Mouse (Mus musculus): Measurements from ENCODE around the gene Krt33a. TPM values are rescaled to one million over a fixed set of nuclear protein-coding genes. Genes with fewer than 3 reads are reported as not detected.

Krt33a gene
- polyA plus RNA-seq (2014; fragmentation: Illumina TruSeq; extraction: RNeasy Lipid Tissue Mini Kit (QIAGEN cat#74804); ENCODE audit: insufficient read depth, low read depth, low replicate concordance) = not detected

DNA sequence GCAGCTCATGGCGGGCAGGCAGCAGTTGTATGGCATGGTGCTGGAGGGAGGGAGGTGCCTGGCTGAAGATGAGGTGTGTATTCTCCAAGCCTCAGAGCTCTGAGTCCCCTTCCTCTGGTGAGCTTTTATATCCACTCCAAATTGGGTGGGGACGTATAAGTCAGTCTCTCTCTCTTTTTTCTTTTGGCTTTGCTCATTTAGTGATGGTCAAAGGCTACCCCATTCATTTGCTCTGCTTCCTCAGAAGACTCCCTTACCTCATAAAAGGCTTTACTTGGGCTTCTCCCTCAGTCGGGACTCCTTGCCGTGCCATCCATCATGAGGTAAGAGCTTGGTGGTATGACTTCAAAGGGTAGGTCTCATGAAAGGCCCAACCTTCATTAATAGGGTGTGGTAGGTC, at the start of gene Krt33a:
Gene Krt33a, minus strand, starts transcription at position 101 of the 400 bp plus-strand sequence.

DNA sequence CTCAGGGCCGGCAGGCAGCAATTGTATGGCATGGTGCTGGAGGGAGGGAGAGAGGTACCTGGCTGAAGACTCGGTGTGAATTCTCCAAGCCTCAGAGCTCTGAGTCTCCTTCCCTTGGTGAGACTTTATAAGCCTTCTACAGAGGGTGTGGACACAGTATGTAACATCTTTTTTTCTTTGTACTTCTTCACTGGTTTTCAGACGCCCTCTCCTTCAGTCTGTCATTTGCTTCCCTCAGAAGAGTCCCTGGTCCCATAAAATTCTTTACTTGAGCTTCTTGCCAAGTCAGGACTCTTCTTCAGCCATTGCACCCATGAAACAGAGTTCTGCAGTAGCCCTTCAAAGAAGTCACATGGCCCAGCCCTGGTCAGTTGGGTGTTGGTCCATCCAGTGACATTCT, 34.4 kb upstream of the Krt33a start, which contains the start of gene Krt31:
Gene Krt31, minus strand, starts transcription at position 101 of the 400 bp plus-strand sequence.

DNA sequence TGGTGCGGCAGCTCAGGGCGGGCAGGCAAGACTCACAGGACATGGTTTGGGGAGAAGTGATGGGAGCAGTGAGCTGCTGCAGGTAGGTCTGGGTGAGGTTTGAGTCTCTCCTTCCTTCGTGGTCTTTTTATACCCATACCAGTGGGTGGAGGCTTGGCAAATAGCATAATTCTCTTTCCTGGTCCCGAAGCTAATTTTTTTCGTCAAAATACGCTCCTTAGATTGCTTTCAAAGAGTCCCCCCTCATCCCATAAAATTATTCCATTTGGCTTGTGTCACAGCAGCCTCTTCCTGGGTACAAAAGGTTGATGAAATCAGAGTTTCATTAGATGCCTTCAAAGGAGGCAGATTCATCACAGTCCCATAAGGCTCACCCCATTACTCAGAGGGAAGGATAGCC, 25.4 kb upstream of the Krt33a start, which contains the start of gene Krt34:
Gene Krt34, minus strand, starts transcription at position 101 of the 400 bp plus-strand sequence.

DNA sequence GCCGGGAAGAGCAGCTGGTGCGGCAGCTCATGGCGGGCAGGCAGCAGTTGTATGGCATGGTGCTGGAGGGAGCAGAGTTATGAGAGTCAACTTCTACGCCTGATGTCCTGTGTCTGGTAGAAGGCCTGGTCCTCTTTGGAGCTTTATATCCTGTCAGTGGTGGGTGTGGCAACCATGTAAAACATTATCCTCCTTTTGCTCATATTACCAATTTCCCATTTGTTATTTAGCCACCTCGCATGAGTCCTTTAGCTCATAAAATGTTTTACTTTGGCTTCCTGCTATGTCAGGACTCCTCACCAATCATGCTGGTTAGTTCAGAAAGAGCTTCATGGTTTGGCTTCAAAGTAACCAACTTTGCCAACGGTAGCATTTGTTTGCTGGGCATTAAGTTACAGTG, 13.8 kb upstream of the Krt33a start, which contains the start of gene Krt33b:
Gene Krt33b, minus strand, starts transcription at position 101 of the 400 bp plus-strand sequence.

DNA sequence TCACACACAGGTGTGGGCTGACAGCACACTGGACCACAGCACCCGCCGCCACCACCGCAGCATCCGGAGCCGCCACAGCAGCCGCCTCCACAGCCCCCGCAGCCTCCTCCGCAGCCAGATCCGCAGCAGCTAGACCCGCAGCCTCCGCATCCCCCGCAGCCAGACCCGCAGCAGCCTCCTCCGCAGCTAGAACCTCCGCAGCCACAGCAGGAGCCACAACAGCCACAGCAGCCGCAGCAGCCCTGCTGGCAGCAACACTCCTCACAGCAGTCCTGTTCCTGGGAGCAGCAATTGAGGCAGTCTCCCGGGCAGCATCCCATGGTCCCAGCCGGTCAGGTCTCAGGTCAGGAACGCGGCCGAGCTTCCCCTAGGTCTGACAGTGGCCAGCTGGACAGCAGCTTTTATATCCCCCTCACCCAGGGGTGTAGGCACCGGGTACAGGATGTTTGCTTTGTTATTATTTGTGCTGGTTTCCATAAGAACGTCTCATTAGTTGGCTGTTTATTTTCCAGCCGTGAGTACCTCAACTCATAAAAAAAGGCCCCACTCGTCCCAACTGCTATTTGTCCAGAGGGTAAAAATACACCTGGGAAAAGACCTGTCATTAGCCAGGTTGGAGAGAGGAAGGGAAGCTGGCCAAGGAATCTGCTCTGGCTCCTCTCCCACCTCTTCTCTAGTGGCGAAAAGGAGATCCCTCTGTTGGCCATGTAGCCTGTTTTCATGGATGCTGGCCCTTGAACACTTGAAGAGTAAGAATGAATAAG, 22.2 kb downstream of the Krt33a start, which contains the start of gene Krtap17-1:
Gene Krtap17-1, minus strand, starts transcription at position 375 of the 764 bp plus-strand sequence.

DNA sequence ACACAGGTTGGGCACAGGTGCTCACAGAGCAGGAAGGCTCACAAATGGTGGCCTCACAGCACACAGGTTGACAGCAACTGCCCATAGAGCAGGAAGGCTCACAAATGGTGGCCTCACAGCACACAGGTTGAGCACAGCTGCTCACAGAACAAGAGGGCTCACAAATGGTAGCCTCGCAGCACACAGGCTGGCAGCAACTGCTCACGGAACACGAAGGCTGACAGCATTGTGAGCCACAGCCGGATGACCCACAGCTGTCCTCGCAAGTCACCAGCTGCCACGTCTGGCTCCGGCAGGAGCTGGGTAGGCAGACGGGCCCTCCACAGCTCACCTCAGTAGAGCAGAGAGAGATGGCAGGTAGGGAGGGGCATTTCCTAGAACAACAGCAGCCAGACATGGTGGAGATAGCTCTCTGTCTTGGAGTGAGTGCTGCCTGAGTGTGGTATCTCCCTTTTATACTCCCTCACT, 29.8 kb downstream of the Krt33a start, which contains the start of gene Krtap16-1:
Gene Krtap16-1, minus strand, starts transcription at position 418 of the 468 bp plus-strand sequence.

DNA sequence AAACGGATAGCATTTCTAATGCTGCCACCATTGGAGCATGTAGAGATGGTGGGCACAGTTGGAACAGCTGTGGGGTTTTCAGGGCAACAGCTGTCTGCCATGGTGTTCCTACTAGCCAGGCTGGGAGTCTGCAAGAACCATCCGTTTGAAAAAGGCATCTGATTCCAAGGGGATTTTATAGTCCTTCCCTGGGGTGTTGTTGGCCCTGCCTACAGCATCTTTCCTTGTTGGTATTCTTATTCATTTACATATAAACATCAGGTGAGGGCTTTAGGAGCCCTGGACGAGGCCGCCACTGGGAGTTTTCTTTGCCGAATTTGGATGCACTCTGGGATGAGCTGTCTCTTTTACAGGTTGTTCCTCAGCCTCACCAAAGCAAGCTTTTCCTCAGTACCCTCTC, 37.1 kb downstream of the Krt33a start, which contains the start of gene Krtap29-1:
Gene Krtap29-1, minus strand, starts transcription at position 101 of the 400 bp plus-strand sequence.

Other genes with a start within 250 kb of the Krt33a start
- not detected for gene Gm11595, start 243.3 kb downstream of the Krt33a start, polyA plus RNA-seq (2014; fragmentation: Illumina TruSeq; extraction: RNeasy Lipid Tissue Mini Kit (QIAGEN cat#74804); ENCODE audit: insufficient read depth, low read depth, low replicate concordance)
- not detected for gene Krtap4-8, start 235.5 kb downstream of the Krt33a start, polyA plus RNA-seq (2014; fragmentation: Illumina TruSeq; extraction: RNeasy Lipid Tissue Mini Kit (QIAGEN cat#74804); ENCODE audit: insufficient read depth, low read depth, low replicate concordance)
- gene Krtap4-9, start 231.0 kb downstream of the Krt33a start, polyA plus RNA-seq (2014; fragmentation: Illumina TruSeq; extraction: RNeasy Lipid Tissue Mini Kit (QIAGEN cat#74804); ENCODE audit: insufficient read depth, low read depth, low replicate concordance) = not detected
- gene Gm11596, start 222.7 kb downstream of the Krt33a start, polyA plus RNA-seq (2014; fragmentation: Illumina TruSeq; extraction: RNeasy Lipid Tissue Mini Kit (QIAGEN cat#74804); ENCODE audit: insufficient read depth, low read depth, low replicate concordance) = not detected
- not detected for gene Gm11569, start 217.3 kb downstream of the Krt33a start, polyA plus RNA-seq (2014; fragmentation: Illumina TruSeq; extraction: RNeasy Lipid Tissue Mini Kit (QIAGEN cat#74804); ENCODE audit: insufficient read depth, low read depth, low replicate concordance)
- not detected for gene Gm11554, start 211.8 kb downstream of the Krt33a start, polyA plus RNA-seq (2014; fragmentation: Illumina TruSeq; extraction: RNeasy Lipid Tissue Mini Kit (QIAGEN cat#74804); ENCODE audit: insufficient read depth, low read depth, low replicate concordance)
- gene Krtap4-13, start 206.3 kb downstream of the Krt33a start, polyA plus RNA-seq (2014; fragmentation: Illumina TruSeq; extraction: RNeasy Lipid Tissue Mini Kit (QIAGEN cat#74804); ENCODE audit: insufficient read depth, low read depth, low replicate concordance) = not detected
- not detected for gene Gm11564, start 200.5 kb downstream of the Krt33a start, polyA plus RNA-seq (2014; fragmentation: Illumina TruSeq; extraction: RNeasy Lipid Tissue Mini Kit (QIAGEN cat#74804); ENCODE audit: insufficient read depth, low read depth, low replicate concordance)
- gene 2300003K06Rik, start 178.1 kb downstream of the Krt33a start, polyA plus RNA-seq (2014; fragmentation: Illumina TruSeq; extraction: RNeasy Lipid Tissue Mini Kit (QIAGEN cat#74804); ENCODE audit: insufficient read depth, low read depth, low replicate concordance) = not detected
- not detected for gene Krtap4-16, start 164.6 kb downstream of the Krt33a start, polyA plus RNA-seq (2014; fragmentation: Illumina TruSeq; extraction: RNeasy Lipid Tissue Mini Kit (QIAGEN cat#74804); ENCODE audit: insufficient read depth, low read depth, low replicate concordance)
- not detected for gene Gm11568, start 158.3 kb downstream of the Krt33a start, polyA plus RNA-seq (2014; fragmentation: Illumina TruSeq; extraction: RNeasy Lipid Tissue Mini Kit (QIAGEN cat#74804); ENCODE audit: insufficient read depth, low read depth, low replicate concordance)
- gene Gm11559, start 151.7 kb downstream of the Krt33a start, polyA plus RNA-seq (2014; fragmentation: Illumina TruSeq; extraction: RNeasy Lipid Tissue Mini Kit (QIAGEN cat#74804); ENCODE audit: insufficient read depth, low read depth, low replicate concordance) = not detected
- not detected for gene Krtap9-1, start 142.8 kb downstream of the Krt33a start, polyA plus RNA-seq (2014; fragmentation: Illumina TruSeq; extraction: RNeasy Lipid Tissue Mini Kit (QIAGEN cat#74804); ENCODE audit: insufficient read depth, low read depth, low replicate concordance)
- gene Gm11567, start 137.0 kb downstream of the Krt33a start, polyA plus RNA-seq (2014; fragmentation: Illumina TruSeq; extraction: RNeasy Lipid Tissue Mini Kit (QIAGEN cat#74804); ENCODE audit: insufficient read depth, low read depth, low replicate concordance) = not detected
- gene Krtap31-1, start 108.3 kb downstream of the Krt33a start, polyA plus RNA-seq (2014; fragmentation: Illumina TruSeq; extraction: RNeasy Lipid Tissue Mini Kit (QIAGEN cat#74804); ENCODE audit: insufficient read depth, low read depth, low replicate concordance) = not detected
- not detected for gene Gm11565, start 101.5 kb downstream of the Krt33a start, polyA plus RNA-seq (2014; fragmentation: Illumina TruSeq; extraction: RNeasy Lipid Tissue Mini Kit (QIAGEN cat#74804); ENCODE audit: insufficient read depth, low read depth, low replicate concordance)
- gene Krtap31-2, start 79.9 kb downstream of the Krt33a start, polyA plus RNA-seq (2014; fragmentation: Illumina TruSeq; extraction: RNeasy Lipid Tissue Mini Kit (QIAGEN cat#74804); ENCODE audit: insufficient read depth, low read depth, low replicate concordance) = not detected
- not detected for gene Krtap9-5, start 67.7 kb downstream of the Krt33a start, polyA plus RNA-seq (2014; fragmentation: Illumina TruSeq; extraction: RNeasy Lipid Tissue Mini Kit (QIAGEN cat#74804); ENCODE audit: insufficient read depth, low read depth, low replicate concordance)
- not detected for gene Krtap29-1, start 37.2 kb downstream of the Krt33a start, polyA plus RNA-seq (2014; fragmentation: Illumina TruSeq; extraction: RNeasy Lipid Tissue Mini Kit (QIAGEN cat#74804); ENCODE audit: insufficient read depth, low read depth, low replicate concordance)
- gene Krtap16-1, start 29.6 kb downstream of the Krt33a start, polyA plus RNA-seq (2014; fragmentation: Illumina TruSeq; extraction: RNeasy Lipid Tissue Mini Kit (QIAGEN cat#74804); ENCODE audit: insufficient read depth, low read depth, low replicate concordance) = not detected
- gene Krtap17-1, start 22.2 kb downstream of the Krt33a start, polyA plus RNA-seq (2014; fragmentation: Illumina TruSeq; extraction: RNeasy Lipid Tissue Mini Kit (QIAGEN cat#74804); ENCODE audit: insufficient read depth, low read depth, low replicate concordance) = 4.2 TPM
- gene Krt33b, start 13.7 kb upstream of the Krt33a start, polyA plus RNA-seq (2014; fragmentation: Illumina TruSeq; extraction: RNeasy Lipid Tissue Mini Kit (QIAGEN cat#74804); ENCODE audit: insufficient read depth, low read depth, low replicate concordance) = not detected
- 0.14 TPM for gene Krt34, start 25.3 kb upstream of the Krt33a start, polyA plus RNA-seq (2014; fragmentation: Illumina TruSeq; extraction: RNeasy Lipid Tissue Mini Kit (QIAGEN cat#74804); ENCODE audit: insufficient read depth, low read depth, low replicate concordance)
- gene Krt31, start 34.3 kb upstream of the Krt33a start, polyA plus RNA-seq (2014; fragmentation: Illumina TruSeq; extraction: RNeasy Lipid Tissue Mini Kit (QIAGEN cat#74804); ENCODE audit: insufficient read depth, low read depth, low replicate concordance) = not detected
- not detected for gene Krt32, start 72.0 kb upstream of the Krt33a start, polyA plus RNA-seq (2014; fragmentation: Illumina TruSeq; extraction: RNeasy Lipid Tissue Mini Kit (QIAGEN cat#74804); ENCODE audit: insufficient read depth, low read depth, low replicate concordance)
- gene Krt35, start 80.0 kb upstream of the Krt33a start, polyA plus RNA-seq (2014; fragmentation: Illumina TruSeq; extraction: RNeasy Lipid Tissue Mini Kit (QIAGEN cat#74804); ENCODE audit: insufficient read depth, low read depth, low replicate concordance) = not detected
- not detected for gene Krt36, start 89.4 kb upstream of the Krt33a start, polyA plus RNA-seq (2014; fragmentation: Illumina TruSeq; extraction: RNeasy Lipid Tissue Mini Kit (QIAGEN cat#74804); ENCODE audit: insufficient read depth, low read depth, low replicate concordance)
- gene Krt13, start 105.4 kb upstream of the Krt33a start, polyA plus RNA-seq (2014; fragmentation: Illumina TruSeq; extraction: RNeasy Lipid Tissue Mini Kit (QIAGEN cat#74804); ENCODE audit: insufficient read depth, low read depth, low replicate concordance) = 0.44 TPM
- gene Krt15, start 119.7 kb upstream of the Krt33a start, polyA plus RNA-seq (2014; fragmentation: Illumina TruSeq; extraction: RNeasy Lipid Tissue Mini Kit (QIAGEN cat#74804); ENCODE audit: insufficient read depth, low read depth, low replicate concordance) = 1.0 TPM
- gene Krt19, start 132.5 kb upstream of the Krt33a start, polyA plus RNA-seq (2014; fragmentation: Illumina TruSeq; extraction: RNeasy Lipid Tissue Mini Kit (QIAGEN cat#74804); ENCODE audit: insufficient read depth, low read depth, low replicate concordance) = 168 TPM
- not detected for gene Krt9, start 177.0 kb upstream of the Krt33a start, polyA plus RNA-seq (2014; fragmentation: Illumina TruSeq; extraction: RNeasy Lipid Tissue Mini Kit (QIAGEN cat#74804); ENCODE audit: insufficient read depth, low read depth, low replicate concordance)
- 0.52 TPM for gene Krt14, start 191.3 kb upstream of the Krt33a start, polyA plus RNA-seq (2014; fragmentation: Illumina TruSeq; extraction: RNeasy Lipid Tissue Mini Kit (QIAGEN cat#74804); ENCODE audit: insufficient read depth, low read depth, low replicate concordance)
- gene Krt16, start 232.7 kb upstream of the Krt33a start, polyA plus RNA-seq (2014; fragmentation: Illumina TruSeq; extraction: RNeasy Lipid Tissue Mini Kit (QIAGEN cat#74804); ENCODE audit: insufficient read depth, low read depth, low replicate concordance) = not detected
- gene Krt17, start 244.8 kb upstream of the Krt33a start, polyA plus RNA-seq (2014; fragmentation: Illumina TruSeq; extraction: RNeasy Lipid Tissue Mini Kit (QIAGEN cat#74804); ENCODE audit: insufficient read depth, low read depth, low replicate concordance) = not detected

Measured in lung, adult 10 weeks (tissue).